Comparison of ENCODE assay signal across 12 mouse cellular contexts in genomic region chr12:105517026-105517675, GRCm38 (mm10). TPM values are rescaled to one million over a fixed set of nuclear protein-coding genes. Genes with fewer than 3 reads are reported as not detected.
DNase-seq lines count a peak whose midpoint lies in the region; ATAC-seq and TF ChIP-seq lines count a peak whose summit lies in the region.
"Had no signal": no experiment of that assay in that cellular context is flagged by ENCODE, and none has a peak within 500 bp of the region (broad histone marks: within the 10 kb centered on the region; RNA-seq: fewer than 3 reads in every experiment).

No protein-coding gene starts in this region.

- H3K79me3 ChIP-seq in C2C12 (ENCODE audit: low read depth), result no peaks in the 10 kb centered on the region

- no peaks in the 10 kb centered on the region for H3K27me3 ChIP-seq in C2C12 (ENCODE audit: control insufficient read depth, insufficient read depth, insufficient read length)
- peaks cover 7% of the 10 kb centered on the region for H3K27me3 ChIP-seq in Patski
- H3K27me3 ChIP-seq in lung, embryonic 16.5 days (ENCODE audit: control insufficient read depth, insufficient read depth, low read depth, low read length), result no peaks in the 10 kb centered on the region

- H3K79me2 ChIP-seq in C2C12 (ENCODE audit: control insufficient read depth, insufficient read depth), result no peaks in the 10 kb centered on the region

- peak overlapping the region; percentile 45 for H3K27ac ChIP-seq in lung, embryonic 16.5 days (ENCODE audit: low read length)
- H3K27ac ChIP-seq: hindbrain, embryonic 14.5 days; macrophage had no signal

- in situ Hi-C loops in Patski (cut with MboI; ENCODE audit: low pct_unique_long_range_greater_than_20kb), result no loop called here

- peak; percentile 84 for DNase-seq in Patski (ENCODE audit: low read depth, low spot score)
- DNase-seq in heart, postnatal 4 days, result peak; percentile 54
- DNase-seq in cerebellum, postnatal 36 days, result no peak
- no peak for DNase-seq in neural tube, embryonic 10.5 days (ENCODE audit: extremely low spot score, low spot score)
- DNase-seq in embryo, embryonic 10 days (ENCODE audit: low spot score), result no peak
- DNase-seq: layer of hippocampus, postnatal 36 days had no signal

- no peak overlapping the region for H3K9ac ChIP-seq in lung, embryonic 16.5 days (ENCODE audit: low read length)
- H3K9ac ChIP-seq: hindbrain, embryonic 14.5 days had no signal

- H3K4me3 ChIP-seq in C2C12 (ENCODE audit: insufficient read depth, poor library complexity, severe bottlenecking), result no peak overlapping the region
- no peak overlapping the region for H3K4me3 ChIP-seq in lung, embryonic 16.5 days (ENCODE audit: low read length)
- H3K4me3 ChIP-seq: myocyte had no signal

- no peaks in the 10 kb centered on the region for H3K36me3 ChIP-seq in C2C12 (ENCODE audit: control insufficient read depth, insufficient read depth)
- no peaks in the 10 kb centered on the region for H3K36me3 ChIP-seq in lung, embryonic 16.5 days (ENCODE audit: control insufficient read depth, insufficient read depth, low read length)

- peaks cover 31% of the 10 kb centered on the region for H3K4me1 ChIP-seq in lung, embryonic 16.5 days (replicated peaks; ENCODE audit: control insufficient read depth, insufficient read depth, low read length)

- WGBS in lung, embryonic 16.5 days, result 46% methylated on average over 21 of the region's 21 CpGs

- H3K4me2 ChIP-seq in lung, embryonic 16.5 days (ENCODE audit: low read depth, low read length), result no peak overlapping the region
- H3K4me2 ChIP-seq: hindbrain, embryonic 14.5 days had no signal

- CTCF ChIA-PET in Patski (lab: Charles Lee), result no interaction called here

- peak; percentile 52 for ATAC-seq in Patski
- peak; percentile 32 for ATAC-seq in lung, embryonic 16.5 days (ENCODE audit: low read depth)

- TF ChIP-seq CTCF in C2C12 (IDR thresholded peaks at IDR 0.05; ENCODE audit: control insufficient read depth, insufficient read depth, insufficient read length) (no peak), Patski (IDR thresholded peaks at IDR 0.05) (no peak)

- H3K9me3 ChIP-seq in lung, embryonic 16.5 days (ENCODE audit: control insufficient read depth, low read length), result no peaks in the 10 kb centered on the region

- no peak overlapping the region for H3ac ChIP-seq in C2C12 (ENCODE audit: control insufficient read depth, insufficient read length, low read depth)

- POLR2A ChIA-PET in Patski (lab: Charles Lee), result no interaction called here

TF ChIP-seq in C2C12, 6 proteins besides CTCF, POLR2A, EP300 and RAD21:
- TF ChIP-seq MYOG (IDR thresholded peaks at IDR 0.05; ENCODE audit: control insufficient read depth, extremely low read depth, insufficient read length) (no peak), MYOD1 (IDR thresholded peaks at IDR 0.05; ENCODE audit: control insufficient read depth, insufficient read length, low read depth) (no peak), MAX (IDR thresholded peaks at IDR 0.05) (peak; percentile 43), FOSL1 (IDR thresholded peaks at IDR 0.05; ENCODE audit: insufficient read depth, low read length, poor library complexity, severe bottlenecking) (no peak), USF1 (IDR thresholded peaks at IDR 0.05; ENCODE audit: low read depth) (peak; percentile 19), CEBPB (IDR thresholded peaks at IDR 0.05; ENCODE audit: low read depth) (no peak)

RNA-seq across cellular contexts. Expression of gene Bdkrb2, which starts 45.9 kb away (rescaled TPM):
- 1.2 TPM for polyA plus RNA-seq in C2C12 (2012; fragmentation: generic; extraction: Trizol)
- 0.23 TPM for polyA plus RNA-seq in Patski (2021)
- 1 to 10 TPM; 2.1 to 2.5 TPM for total RNA-seq in heart, postnatal 4 days (2021)
- polyA plus RNA-seq in lung, embryonic 16.5 days (2015; fragmentation: Nextera tagmentation; extraction: Ambion mirVana), result 1.3 and 1.6 TPM in 2 replicates
- total RNA-seq: MEL had no signal
- polyA plus RNA-seq: macrophage had no signal

Comparison
In these comparisons a context has a peak if more than half of its experiments do, and no peak if none do; other contexts are left out.
1. DNase-seq: peak in Patski (single experiment) and heart, postnatal 4 days (single experiment); none in cerebellum, postnatal 36 days (0 of 2), neural tube, embryonic 10.5 days (single experiment) and embryo, embryonic 10 days (single experiment).